Mouse (Mus musculus): ENCODE data around the gene Samd4b. TPM values are rescaled to one million over a fixed set of nuclear protein-coding genes. Genes with fewer than 3 reads are reported as not detected.

Gene Samd4b
- polyA plus RNA-seq, 1 experiment = 54.1 TPM

DNA sequence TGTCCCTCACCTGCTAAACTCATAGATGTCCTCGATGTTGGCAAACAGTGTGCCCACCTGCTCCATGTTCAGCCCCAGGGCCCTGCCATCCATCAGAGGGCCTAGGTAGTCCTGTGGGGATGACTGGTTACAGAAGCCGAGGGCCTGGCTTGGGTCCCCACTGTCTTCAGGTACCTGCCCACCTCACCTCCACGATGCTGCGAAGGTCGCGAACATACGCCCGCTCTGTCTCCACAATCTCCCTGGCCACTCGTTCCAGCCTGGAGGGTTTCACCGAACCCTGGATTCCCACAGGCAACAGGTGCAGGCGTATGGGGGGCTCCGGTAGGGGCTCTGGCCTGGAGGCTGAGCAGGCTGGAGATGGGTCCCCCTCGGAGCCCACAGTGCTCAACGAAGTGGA, 227.9 kb downstream of the Samd4b start:
- Histone ChIP-seq H3K4me1 (ENCODE audit: control insufficient read depth, insufficient read depth, low read length) (no peaks in the 10 kb centered on the region), H3K27me3 (ENCODE audit: control insufficient read depth, insufficient read depth, low read length) (no peaks in the 10 kb centered on the region), H3K4me3 (replicated peaks; ENCODE audit: insufficient read depth, low read depth, low read length) (no peak overlapping the region), H3K27ac (ENCODE audit: insufficient read depth, low read length) (no peak overlapping the region)
- no peak for DNase-seq
- 86% methylated on average over 14 of the region's 14 CpGs for WGBS
- TF ChIP-seq CTCF (IDR thresholded peaks at IDR 0.05; ENCODE audit: borderline replicate concordance, insufficient read depth, low read depth, low read length) = no peak
- TF ChIP-seq POLR2A (IDR thresholded peaks at IDR 0.05; ENCODE audit: borderline replicate concordance, insufficient read depth, low read length) = no peak

GRCm38 (mm10) chr7:28368276-28368920, 229.5 kb downstream of the Samd4b start:
- WGBS = 74% methylated on average over 16 of the region's 16 CpGs
- Histone ChIP-seq H3K27ac (ENCODE audit: insufficient read depth, low read length) (no peak overlapping the region), H3K4me3 (replicated peaks; ENCODE audit: insufficient read depth, low read depth, low read length) (no peak overlapping the region), H3K27me3 (ENCODE audit: control insufficient read depth, insufficient read depth, low read length) (no peaks in the 10 kb centered on the region), H3K4me1 (ENCODE audit: control insufficient read depth, insufficient read depth, low read length) (no peaks in the 10 kb centered on the region)
- no peak for DNase-seq
- TF ChIP-seq POLR2A (IDR thresholded peaks at IDR 0.05; ENCODE audit: borderline replicate concordance, insufficient read depth, low read length) (no peak), CTCF (IDR thresholded peaks at IDR 0.05; ENCODE audit: borderline replicate concordance, insufficient read depth, low read depth, low read length) (no peak)

- Histone ChIP-seq H3K27me3 (ENCODE audit: control insufficient read depth, insufficient read depth, low read length) (no peaks in the 10 kb centered on the region), H3K4me1 (ENCODE audit: control insufficient read depth, insufficient read depth, low read length) (no peaks in the 10 kb centered on the region), H3K4me3 (replicated peaks; ENCODE audit: insufficient read depth, low read depth, low read length) (no peak overlapping the region), H3K27ac (ENCODE audit: insufficient read depth, low read length) (no peak overlapping the region)
- no peak for TF ChIP-seq CTCF (IDR thresholded peaks at IDR 0.05; ENCODE audit: borderline replicate concordance, insufficient read depth, low read depth, low read length)
- TF ChIP-seq POLR2A (IDR thresholded peaks at IDR 0.05; ENCODE audit: borderline replicate concordance, insufficient read depth, low read length) = no peak
- DNase-seq = no peak
- WGBS = 45% methylated on average over 16 of the region's 16 CpGs
These were observed 230.2 kb downstream of the Samd4b start for GRCm38 (mm10) chr7:28367663-28368275.

- no peak for DNase-seq
- Histone ChIP-seq H3K27me3 (ENCODE audit: control insufficient read depth, insufficient read depth, low read length) (no peaks in the 10 kb centered on the region), H3K4me3 (replicated peaks; ENCODE audit: insufficient read depth, low read depth, low read length) (no peak overlapping the region), H3K27ac (ENCODE audit: insufficient read depth, low read length) (no peak overlapping the region), H3K4me1 (ENCODE audit: control insufficient read depth, insufficient read depth, low read length) (no peaks in the 10 kb centered on the region)
- WGBS = 55% methylated on average over 16 of the region's 16 CpGs
- TF ChIP-seq CTCF (IDR thresholded peaks at IDR 0.05; ENCODE audit: borderline replicate concordance, insufficient read depth, low read depth, low read length) (no peak), POLR2A (IDR thresholded peaks at IDR 0.05; ENCODE audit: borderline replicate concordance, insufficient read depth, low read length) (no peak)
These were observed 235.4 kb downstream of the Samd4b start for GRCm38 (mm10) chr7:28362441-28363060.

GRCm38 (mm10) chr7:28361647-28362341, 236.2 kb downstream of the Samd4b start:
- H3K27ac ChIP-seq (ENCODE audit: insufficient read depth, low read length) = no peak overlapping the region
- no peaks in the 10 kb centered on the region for H3K4me1 ChIP-seq (ENCODE audit: control insufficient read depth, insufficient read depth, low read length)
- H3K4me3 ChIP-seq (replicated peaks; ENCODE audit: insufficient read depth, low read depth, low read length) = no peak overlapping the region
- H3K27me3 ChIP-seq (ENCODE audit: control insufficient read depth, insufficient read depth, low read length) = no peaks in the 10 kb centered on the region
- TF ChIP-seq POLR2A (IDR thresholded peaks at IDR 0.05; ENCODE audit: borderline replicate concordance, insufficient read depth, low read length) = no peak
- TF ChIP-seq CTCF (IDR thresholded peaks at IDR 0.05; ENCODE audit: borderline replicate concordance, insufficient read depth, low read depth, low read length) = no peak
- no peak for DNase-seq
- WGBS = 82% methylated on average over 20 of the region's 20 CpGs

DNA sequence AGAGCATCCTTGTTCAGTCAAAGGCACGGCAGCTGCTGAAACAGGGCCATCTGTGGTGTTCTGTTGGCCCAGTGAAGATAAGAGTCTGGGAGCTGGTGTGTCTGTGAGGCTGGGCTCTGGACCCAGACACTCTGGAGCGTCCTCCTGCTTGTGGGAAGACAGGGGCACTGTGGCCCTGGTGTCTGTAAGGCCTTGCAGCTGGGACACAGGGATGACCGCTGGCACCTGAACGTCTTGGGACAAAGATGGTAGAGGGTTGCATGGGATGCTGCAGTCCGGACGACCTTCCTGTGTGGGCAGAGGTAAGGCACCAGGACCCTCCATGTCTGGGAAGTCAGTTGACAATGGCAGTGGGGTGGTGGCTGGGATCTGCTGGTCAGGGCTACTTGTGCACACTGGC, 237.7 kb downstream of the Samd4b start:
- WGBS = 85% methylated on average over 6 of the region's 6 CpGs
- Histone ChIP-seq H3K4me3 (replicated peaks; ENCODE audit: insufficient read depth, low read depth, low read length) (no peak overlapping the region), H3K27ac (ENCODE audit: insufficient read depth, low read length) (no peak overlapping the region), H3K4me1 (ENCODE audit: control insufficient read depth, insufficient read depth, low read length) (no peaks in the 10 kb centered on the region), H3K27me3 (ENCODE audit: control insufficient read depth, insufficient read depth, low read length) (no peaks in the 10 kb centered on the region)
- DNase-seq = no peak
- TF ChIP-seq POLR2A (IDR thresholded peaks at IDR 0.05; ENCODE audit: borderline replicate concordance, insufficient read depth, low read length) (no peak), CTCF (IDR thresholded peaks at IDR 0.05; ENCODE audit: borderline replicate concordance, insufficient read depth, low read depth, low read length) (no peak)

DNA sequence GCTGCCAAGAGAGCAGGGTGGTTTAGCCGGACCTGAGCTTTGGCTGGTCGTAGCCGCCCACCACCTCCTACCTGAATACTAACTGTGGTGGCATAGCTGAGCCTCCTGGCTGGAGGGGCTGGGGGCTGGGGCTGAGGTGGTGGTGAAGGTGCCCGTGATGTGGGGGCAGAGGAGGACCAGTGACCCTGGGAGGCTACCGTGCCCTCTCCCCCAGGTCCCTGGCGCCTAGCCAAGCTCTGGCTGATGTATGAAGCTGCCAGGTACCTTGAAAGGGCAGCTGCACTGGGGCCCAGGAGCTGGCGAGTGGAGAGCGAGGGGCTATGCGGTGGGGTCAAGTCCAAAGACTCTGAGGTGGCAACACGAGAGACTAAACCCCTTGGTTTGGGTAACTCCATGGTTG, 238.1 kb downstream of the Samd4b start:
- Histone ChIP-seq H3K4me3 (replicated peaks; ENCODE audit: insufficient read depth, low read depth, low read length) (no peak overlapping the region), H3K27me3 (ENCODE audit: control insufficient read depth, insufficient read depth, low read length) (no peaks in the 10 kb centered on the region), H3K4me1 (ENCODE audit: control insufficient read depth, insufficient read depth, low read length) (no peaks in the 10 kb centered on the region), H3K27ac (ENCODE audit: insufficient read depth, low read length) (no peak overlapping the region)
- TF ChIP-seq CTCF (IDR thresholded peaks at IDR 0.05; ENCODE audit: borderline replicate concordance, insufficient read depth, low read depth, low read length) (no peak), POLR2A (IDR thresholded peaks at IDR 0.05; ENCODE audit: borderline replicate concordance, insufficient read depth, low read length) (no peak)
- 76% methylated on average over 10 of the region's 10 CpGs for WGBS
- no peak for DNase-seq
